27 mouse cellular contexts compared by ENCODE assay signal in genomic region chr8:54185927-54186326, GRCm38 (mm10).
DNase-seq lines count a peak whose midpoint lies in the region; ATAC-seq and TF ChIP-seq lines count a peak whose summit lies in the region.
"Had no signal": no experiment of that assay in that cellular context is flagged by ENCODE, and none has a peak within 500 bp of the region (broad histone marks: within the 10 kb centered on the region; RNA-seq: fewer than 3 reads in every experiment).

No protein-coding gene starts in this region.

- no peaks in the 10 kb centered on the region for H3K9me3 ChIP-seq in hindbrain, postnatal 0 days (ENCODE audit: low read length)
- H3K9me3 ChIP-seq in hindbrain, embryonic 10.5 days = no peaks in the 10 kb centered on the region
- no peaks in the 10 kb centered on the region for H3K9me3 ChIP-seq in kidney, embryonic 16.5 days (ENCODE audit: low read length)
- no peaks in the 10 kb centered on the region for H3K9me3 ChIP-seq in midbrain, postnatal 0 days (ENCODE audit: low read length)
- no peaks in the 10 kb centered on the region for H3K9me3 ChIP-seq in midbrain, embryonic 15.5 days
- H3K9me3 ChIP-seq: embryonic facial prominence, embryonic 10.5 days; embryonic facial prominence, embryonic 13.5 days; forebrain, embryonic 13.5 days; heart, embryonic 12.5 days; heart, embryonic 15.5 days had no signal

- no peak overlapping the region for H3K4me3 ChIP-seq in hindbrain, postnatal 0 days (ENCODE audit: low read length)
- H3K4me3 ChIP-seq in hindbrain, embryonic 10.5 days = no peak overlapping the region
- H3K4me3 ChIP-seq in kidney, embryonic 16.5 days (ENCODE audit: low read length) = no peak overlapping the region
- H3K4me3 ChIP-seq in midbrain, postnatal 0 days (ENCODE audit: low read depth, low read length) = no peak overlapping the region
- H3K4me3 ChIP-seq in midbrain, embryonic 15.5 days = no peak overlapping the region
- H3K4me3 ChIP-seq: embryonic facial prominence, embryonic 10.5 days; embryonic facial prominence, embryonic 13.5 days; erythroblast, embryonic 14.5 days; forebrain, embryonic 13.5 days; gastrocnemius, adult 2 months; heart, embryonic 12.5 days; heart, embryonic 15.5 days had no signal

- no peaks in the 10 kb centered on the region for H3K4me1 ChIP-seq in hindbrain, postnatal 0 days (ENCODE audit: insufficient read depth, low read length)
- no peaks in the 10 kb centered on the region for H3K4me1 ChIP-seq in hindbrain, embryonic 10.5 days (replicated peaks)
- no peaks in the 10 kb centered on the region for H3K4me1 ChIP-seq in kidney, embryonic 16.5 days (ENCODE audit: insufficient read depth, low read length)
- no peaks in the 10 kb centered on the region for H3K4me1 ChIP-seq in midbrain, postnatal 0 days (ENCODE audit: insufficient read depth, low read length)
- H3K4me1 ChIP-seq in midbrain, embryonic 15.5 days = no peaks in the 10 kb centered on the region
- H3K4me1 ChIP-seq: embryonic facial prominence, embryonic 10.5 days; embryonic facial prominence, embryonic 13.5 days; forebrain, embryonic 13.5 days; heart, embryonic 12.5 days; heart, embryonic 15.5 days had no signal

- no peak overlapping the region for H3K9ac ChIP-seq in hindbrain, postnatal 0 days (replicated peaks; ENCODE audit: low read length)
- H3K9ac ChIP-seq in kidney, embryonic 16.5 days (replicated peaks; ENCODE audit: low read length) = no peak overlapping the region
- no peak overlapping the region for H3K9ac ChIP-seq in midbrain, postnatal 0 days (replicated peaks; ENCODE audit: low read length, poor library complexity, severe bottlenecking)
- H3K9ac ChIP-seq in midbrain, embryonic 15.5 days = no peak overlapping the region
- H3K9ac ChIP-seq: embryonic facial prominence, embryonic 13.5 days; forebrain, embryonic 13.5 days; heart, embryonic 12.5 days; heart, embryonic 15.5 days; hindbrain, embryonic 14.5 days had no signal

- H3K4me2 ChIP-seq in hindbrain, postnatal 0 days (ENCODE audit: low read depth, low read length) = no peak overlapping the region
- H3K4me2 ChIP-seq in kidney, embryonic 16.5 days (replicated peaks; ENCODE audit: low read depth, low read length) = no peak overlapping the region
- no peak overlapping the region for H3K4me2 ChIP-seq in midbrain, postnatal 0 days (ENCODE audit: low read depth, low read length, poor library complexity, severe bottlenecking)
- no peak overlapping the region for H3K4me2 ChIP-seq in midbrain, embryonic 15.5 days
- H3K4me2 ChIP-seq: embryonic facial prominence, embryonic 13.5 days; forebrain, embryonic 13.5 days; heart, embryonic 12.5 days; heart, embryonic 15.5 days; hindbrain, embryonic 14.5 days had no signal

- 82% methylated on average over 6 of the region's 6 CpGs for WGBS in hindbrain, postnatal 0 days
- 88% methylated on average over 6 of the region's 6 CpGs for WGBS in hindbrain, embryonic 10.5 days
- 86% methylated on average over 6 of the region's 6 CpGs for WGBS in kidney, embryonic 16.5 days
- WGBS in midbrain, postnatal 0 days = 84% methylated on average over 6 of the region's 6 CpGs
- 86% methylated on average over 6 of the region's 6 CpGs for WGBS in midbrain, embryonic 15.5 days

- peak; percentile 14 for DNase-seq in hindbrain, postnatal 0 days (ENCODE audit: low spot score)
- no peak for DNase-seq in hindbrain, embryonic 10.5 days (ENCODE audit: low spot score)
- no peak for DNase-seq in kidney, adult 9 months
- peak; percentile 10 for DNase-seq in midbrain, postnatal 0 days (ENCODE audit: low spot score)
- DNase-seq in testis, postnatal 10 days (ENCODE audit: low spot score) = no peak
- DNase-seq: adrenal gland, adult 2 months; adrenal gland, postnatal 14 days; cerebellum, adult 18-20 months; cerebellum, adult 9-10 months; cerebellum, postnatal 36 days; embryo, embryonic 11 days; gastrocnemius, adult 2 months; gastrocnemius, postnatal 25 days; heart, adult 18-20 months; heart, postnatal 10 days; heart, postnatal 36 days had no signal

- no peak overlapping the region for H3K27ac ChIP-seq in hindbrain, postnatal 0 days
- H3K27ac ChIP-seq in hindbrain, embryonic 10.5 days = no peak overlapping the region
- H3K27ac ChIP-seq in kidney, embryonic 16.5 days (ENCODE audit: low read length) = no peak overlapping the region
- H3K27ac ChIP-seq in midbrain, postnatal 0 days (ENCODE audit: low read depth, low read length) = no peak overlapping the region
- no peak overlapping the region for H3K27ac ChIP-seq in midbrain, embryonic 15.5 days
- H3K27ac ChIP-seq: embryonic facial prominence, embryonic 10.5 days; embryonic facial prominence, embryonic 13.5 days; forebrain, embryonic 13.5 days; gastrocnemius, adult 2 months; heart, embryonic 15.5 days; hindbrain, embryonic 14.5 days had no signal

- ATAC-seq in hindbrain, postnatal 0 days = 0 out of 2 replicates have a peak, but pooled peaks have one; percentile 59
- ATAC-seq in kidney, embryonic 16.5 days (ENCODE audit: low FRiP score, low TSS enrichment) = peak; percentile 63; the same call in 1 of the 2 replicates
- no peak for ATAC-seq in midbrain, postnatal 0 days (ENCODE audit: low FRiP score)
- ATAC-seq in midbrain, embryonic 15.5 days (replicated peaks) = no peak
- ATAC-seq: CD4-positive, CD25-positive, alpha-beta regulatory T cell, adult 4 months; forebrain, embryonic 13.5 days; forebrain, embryonic 16.5 days had no signal

- H3K27me3 ChIP-seq in hindbrain, postnatal 0 days (ENCODE audit: insufficient read depth, low read length) = no peaks in the 10 kb centered on the region
- no peaks in the 10 kb centered on the region for H3K27me3 ChIP-seq in hindbrain, embryonic 10.5 days (ENCODE audit: insufficient read depth, poor library complexity, severe bottlenecking)
- H3K27me3 ChIP-seq in kidney, embryonic 16.5 days (ENCODE audit: insufficient read depth, low read length) = no peaks in the 10 kb centered on the region
- H3K27me3 ChIP-seq in midbrain, postnatal 0 days (ENCODE audit: insufficient read depth, low read length) = no peaks in the 10 kb centered on the region
- no peaks in the 10 kb centered on the region for H3K27me3 ChIP-seq in midbrain, embryonic 15.5 days (replicated peaks)
- H3K27me3 ChIP-seq: embryonic facial prominence, embryonic 13.5 days; forebrain, embryonic 13.5 days; heart, embryonic 12.5 days; heart, embryonic 15.5 days had no signal

- H3K36me3 ChIP-seq in hindbrain, postnatal 0 days (ENCODE audit: insufficient read depth, low read length) = no peaks in the 10 kb centered on the region
- H3K36me3 ChIP-seq in hindbrain, embryonic 10.5 days = no peaks in the 10 kb centered on the region
- H3K36me3 ChIP-seq in kidney, embryonic 16.5 days (ENCODE audit: insufficient read depth, low read length) = peaks cover 6% of the 10 kb centered on the region; the same call in 1 of the 2 replicates
- no peaks in the 10 kb centered on the region for H3K36me3 ChIP-seq in midbrain, postnatal 0 days (ENCODE audit: insufficient read depth, low read length)
- H3K36me3 ChIP-seq in midbrain, embryonic 15.5 days (replicated peaks) = no peaks in the 10 kb centered on the region

- TF ChIP-seq CTCF in hindbrain, postnatal 0 days (IDR thresholded peaks at IDR 0.05; ENCODE audit: low read depth) = no peak
- no peak for TF ChIP-seq CTCF in midbrain, postnatal 0 days (IDR thresholded peaks at IDR 0.05)

Comparison
In these comparisons a context has a peak if more than half of its experiments do, and no peak if none do; other contexts are left out.
1. DNase-seq: peak in hindbrain, postnatal 0 days (single experiment) and midbrain, postnatal 0 days (single experiment); none in hindbrain, embryonic 10.5 days (single experiment), kidney, adult 9 months (single experiment) and testis, postnatal 10 days (single experiment).
2. ATAC-seq: peak in hindbrain, postnatal 0 days (single experiment) and kidney, embryonic 16.5 days (single experiment); none in midbrain, postnatal 0 days (single experiment) and midbrain, embryonic 15.5 days (single experiment).